Mouse (Mus musculus): ENCODE results near the gene Aim2. TPM values are rescaled to one million over a fixed set of nuclear protein-coding genes. Genes with fewer than 3 reads are reported as not detected.
A peak's percentile ranks its signal among the peaks of the same experiment; 100 is the strongest.

Aim2 gene
- polyA plus RNA-seq, 1 experiment = 1.5 TPM

GRCm38 (mm10) chr1:173332418-173332817 lies 18.3 kb upstream of the Aim2 start:
- H3K4me1 ChIP-seq (ENCODE audit: control insufficient read depth, insufficient read depth, insufficient read length, low read length) = no peaks in the 10 kb centered on the region
- no peaks in the 10 kb centered on the region for H3K27me3 ChIP-seq (ENCODE audit: control insufficient read depth, insufficient read depth, low read length)
- no peak overlapping the region for H3K4me3 ChIP-seq (ENCODE audit: low read depth, low read length)
- TF ChIP-seq POLR2A (IDR thresholded peaks at IDR 0.05; ENCODE audit: low read depth, low read length) (no peak), CTCF (IDR thresholded peaks at IDR 0.05; ENCODE audit: extremely low read depth, insufficient read length, insufficient replicate concordance, low read depth, low read length) (no peak)
- H3K36me3 ChIP-seq (ENCODE audit: control insufficient read depth, insufficient read depth, low read length) = no peaks in the 10 kb centered on the region
- H3K27ac ChIP-seq (ENCODE audit: insufficient read depth, low read depth, low read length) = no peak overlapping the region
- 89% methylated on average over 5 of the region's 5 CpGs for WGBS

DNA sequence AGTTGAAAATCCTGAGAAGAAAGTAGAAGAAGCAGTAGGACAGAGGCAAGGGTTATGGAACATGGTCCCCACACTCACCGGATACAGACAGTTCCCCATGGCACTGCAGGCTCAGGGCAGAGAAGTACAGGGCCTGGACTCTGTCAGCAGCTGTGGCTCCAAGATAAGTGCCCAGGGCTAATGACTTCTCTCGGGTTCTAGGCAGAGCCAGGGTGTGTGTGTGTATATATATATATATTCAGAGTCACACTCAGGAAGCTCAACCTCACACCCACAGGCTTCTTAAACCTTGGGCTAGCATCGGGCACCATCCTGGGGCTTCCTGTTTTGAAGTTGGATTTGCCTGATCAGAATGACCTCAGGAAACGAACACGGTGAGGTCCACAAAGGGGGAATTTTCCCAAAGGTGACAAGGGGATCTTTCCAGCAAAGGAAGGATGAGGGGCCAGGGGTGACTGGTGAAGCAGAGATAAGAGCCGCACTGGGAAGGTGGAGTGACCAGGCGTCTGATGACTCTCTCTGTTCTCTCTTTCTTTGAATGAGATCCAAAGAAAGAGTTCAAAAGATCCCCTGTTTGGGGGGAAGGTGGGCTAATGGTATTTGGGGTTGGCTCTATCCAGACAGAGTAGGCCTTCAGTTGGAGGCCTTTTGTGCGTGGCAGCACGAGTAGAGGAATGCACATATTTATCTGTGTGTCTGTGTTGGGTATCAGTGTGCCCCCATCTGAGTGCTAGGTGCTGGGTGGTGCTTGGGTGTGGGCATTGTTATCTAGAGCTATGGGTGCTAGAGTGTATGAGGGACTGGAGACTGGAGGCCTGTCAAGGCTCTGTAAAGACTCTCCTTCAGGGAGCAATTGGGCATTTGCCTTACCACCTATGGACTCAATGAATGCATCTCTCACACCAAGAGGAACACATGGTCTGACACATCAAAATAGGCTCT lies 17.1 kb upstream of the Aim2 start, which contains the start of gene Ackr1:
Ackr1 (minus strand) TSS at position 439 of the 942 bp plus-strand sequence.
- no peak within 1 kb of the TSS for H3K27ac ChIP-seq (ENCODE audit: insufficient read depth, low read depth, low read length)
- no peak within 1 kb of the TSS for H3K4me3 ChIP-seq (ENCODE audit: low read depth, low read length)
- WGBS = 60% methylated on average over 9 of the region's 9 CpGs

DNA sequence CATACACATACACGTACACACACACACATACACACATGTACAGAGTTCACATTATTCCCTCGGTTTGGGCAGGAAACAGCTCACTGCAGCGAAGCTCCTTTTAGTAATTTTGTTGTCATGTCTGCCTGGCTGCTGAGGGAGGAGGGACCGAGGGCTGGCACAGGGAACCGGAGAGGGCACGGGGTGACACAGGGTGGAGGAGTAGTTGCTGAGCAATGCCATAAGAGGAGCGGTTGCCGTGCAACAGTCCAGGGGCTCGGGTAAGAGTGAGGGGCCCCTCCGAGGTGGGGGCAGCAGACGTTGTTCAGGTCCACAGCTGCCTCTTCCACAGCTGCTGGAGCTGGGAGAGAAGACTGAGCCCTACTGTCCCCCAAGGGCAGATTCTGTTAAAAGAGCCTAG lies 14.8 kb upstream of the Aim2 start:
- H3K36me3 ChIP-seq (ENCODE audit: control insufficient read depth, insufficient read depth, low read length) = no peaks in the 10 kb centered on the region
- TF ChIP-seq CTCF (IDR thresholded peaks at IDR 0.05; ENCODE audit: extremely low read depth, insufficient read length, insufficient replicate concordance, low read depth, low read length) = no peak
- TF ChIP-seq POLR2A (IDR thresholded peaks at IDR 0.05; ENCODE audit: low read depth, low read length) = no peak
- no peaks in the 10 kb centered on the region for H3K4me1 ChIP-seq (ENCODE audit: control insufficient read depth, insufficient read depth, insufficient read length, low read length)
- no peaks in the 10 kb centered on the region for H3K27me3 ChIP-seq (ENCODE audit: control insufficient read depth, insufficient read depth, low read length)
- no peak overlapping the region for H3K4me3 ChIP-seq (ENCODE audit: low read depth, low read length)
- WGBS = 39% methylated on average over 11 of the region's 11 CpGs
- no peak overlapping the region for H3K27ac ChIP-seq (ENCODE audit: insufficient read depth, low read depth, low read length)

More for the DNA sequence above, 17.1 kb upstream of the Aim2 start, which contains the start of gene Ackr1:
- H3K27me3 ChIP-seq (ENCODE audit: control insufficient read depth, insufficient read depth, low read length) = no peaks in the 10 kb centered on the region
- no peak for TF ChIP-seq POLR2A (IDR thresholded peaks at IDR 0.05; ENCODE audit: low read depth, low read length)
- TF ChIP-seq CTCF (IDR thresholded peaks at IDR 0.05; ENCODE audit: extremely low read depth, insufficient read length, insufficient replicate concordance, low read depth, low read length) = no peak
- H3K36me3 ChIP-seq (ENCODE audit: control insufficient read depth, insufficient read depth, low read length) = no peaks in the 10 kb centered on the region
- H3K4me1 ChIP-seq (ENCODE audit: control insufficient read depth, insufficient read depth, insufficient read length, low read length) = no peaks in the 10 kb centered on the region

GRCm38 (mm10) chr1:173337008-173337407 lies 13.7 kb upstream of the Aim2 start:
- Histone ChIP-seq H3K4me1 (ENCODE audit: control insufficient read depth, insufficient read depth, insufficient read length, low read length) (no peaks in the 10 kb centered on the region), H3K4me3 (ENCODE audit: low read depth, low read length) (no peak overlapping the region), H3K27me3 (ENCODE audit: control insufficient read depth, insufficient read depth, low read length) (no peaks in the 10 kb centered on the region), H3K36me3 (ENCODE audit: control insufficient read depth, insufficient read depth, low read length) (no peaks in the 10 kb centered on the region), H3K27ac (ENCODE audit: insufficient read depth, low read depth, low read length) (no peak overlapping the region)
- TF ChIP-seq POLR2A (IDR thresholded peaks at IDR 0.05; ENCODE audit: low read depth, low read length) (no peak), CTCF (IDR thresholded peaks at IDR 0.05; ENCODE audit: extremely low read depth, insufficient read length, insufficient replicate concordance, low read depth, low read length) (no peak)
- WGBS = 88% methylated on average over 10 of the region's 10 CpGs

DNA sequence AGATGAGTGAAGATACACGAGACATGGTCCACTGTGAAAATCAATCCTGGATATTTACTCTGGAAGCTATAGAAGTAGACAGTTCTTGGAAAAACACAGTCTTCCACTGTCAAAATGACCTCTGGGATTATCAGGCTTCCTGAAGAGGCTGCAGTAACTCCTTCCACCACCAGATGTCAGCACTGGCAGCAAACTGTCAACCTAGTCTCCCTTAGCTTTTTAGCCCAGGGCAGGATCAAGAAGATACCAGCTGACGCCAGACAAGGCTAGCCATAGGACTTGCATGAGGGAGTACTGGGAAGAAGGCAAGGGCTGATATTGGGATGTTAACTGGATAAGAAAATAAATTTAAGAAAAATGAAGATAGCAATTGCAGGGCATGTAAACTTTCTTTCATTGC lies 11.1 kb upstream of the Aim2 start:
- WGBS = 7% methylated on average over 2 of the region's 2 CpGs
- TF ChIP-seq CTCF (IDR thresholded peaks at IDR 0.05; ENCODE audit: extremely low read depth, insufficient read length, insufficient replicate concordance, low read depth, low read length) (peak; percentile 70; the same call in 1 of the 2 replicates), POLR2A (IDR thresholded peaks at IDR 0.05; ENCODE audit: low read depth, low read length) (no peak)
- H3K27me3 ChIP-seq (ENCODE audit: control insufficient read depth, insufficient read depth, low read length) = no peaks in the 10 kb centered on the region

GRCm38 (mm10) chr1:173342425-173342824 lies 8.3 kb upstream of the Aim2 start:
- TF ChIP-seq POLR2A (IDR thresholded peaks at IDR 0.05; ENCODE audit: low read depth, low read length) = no peak
- no peak for TF ChIP-seq CTCF (IDR thresholded peaks at IDR 0.05; ENCODE audit: extremely low read depth, insufficient read length, insufficient replicate concordance, low read depth, low read length)
- 81% methylated on average over 1 of the region's 1 CpGs for WGBS
- no peaks in the 10 kb centered on the region for H3K27me3 ChIP-seq (ENCODE audit: control insufficient read depth, insufficient read depth, low read length)

More for the DNA sequence above, 11.1 kb upstream of the Aim2 start:
- no peak overlapping the region for H3K27ac ChIP-seq (ENCODE audit: insufficient read depth, low read depth, low read length)
- no peaks in the 10 kb centered on the region for H3K36me3 ChIP-seq (ENCODE audit: control insufficient read depth, insufficient read depth, low read length)
- no peaks in the 10 kb centered on the region for H3K4me1 ChIP-seq (ENCODE audit: control insufficient read depth, insufficient read depth, insufficient read length, low read length)
- H3K4me3 ChIP-seq (ENCODE audit: low read depth, low read length) = no peak overlapping the region

GRCm38 (mm10) chr1:173343934-173344333 lies 6.7 kb upstream of the Aim2 start:
- H3K4me3 ChIP-seq (ENCODE audit: low read depth, low read length) = no peak overlapping the region
- 41% methylated on average over 3 of the region's 3 CpGs for WGBS
- no peaks in the 10 kb centered on the region for H3K27me3 ChIP-seq (ENCODE audit: control insufficient read depth, insufficient read depth, low read length)
- H3K36me3 ChIP-seq (ENCODE audit: control insufficient read depth, insufficient read depth, low read length) = no peaks in the 10 kb centered on the region
- TF ChIP-seq CTCF (IDR thresholded peaks at IDR 0.05; ENCODE audit: extremely low read depth, insufficient read length, insufficient replicate concordance, low read depth, low read length) (no peak), POLR2A (IDR thresholded peaks at IDR 0.05; ENCODE audit: low read depth, low read length) (no peak)
- no peaks in the 10 kb centered on the region for H3K4me1 ChIP-seq (ENCODE audit: control insufficient read depth, insufficient read depth, insufficient read length, low read length)
- no peak overlapping the region for H3K27ac ChIP-seq (ENCODE audit: insufficient read depth, low read depth, low read length)

More at GRCm38 (mm10) chr1:173342425-173342824, 8.3 kb upstream of the Aim2 start:
- Histone ChIP-seq H3K4me1 (ENCODE audit: control insufficient read depth, insufficient read depth, insufficient read length, low read length) (no peaks in the 10 kb centered on the region), H3K4me3 (ENCODE audit: low read depth, low read length) (no peak overlapping the region), H3K36me3 (ENCODE audit: control insufficient read depth, insufficient read depth, low read length) (no peaks in the 10 kb centered on the region), H3K27ac (ENCODE audit: insufficient read depth, low read depth, low read length) (no peak overlapping the region)
